Mouse (Mus musculus): ENCODE results near the gene Ldb2.

GRCm38 (mm10) chr5:44626114-44626513 lies 173.4 kb downstream of the Ldb2 start:
- TF ChIP-seq CTCF (IDR thresholded peaks at IDR 0.05; ENCODE audit: low read depth) (no peak), EP300 (IDR thresholded peaks at IDR 0.05; ENCODE audit: low read depth) (no peak)
